Mouse (Mus musculus): Measurements from ENCODE around the gene Timm8b. TPM values are rescaled to one million over a fixed set of nuclear protein-coding genes. Genes with fewer than 3 reads are reported as not detected.
A peak's percentile ranks its signal among the peaks of the same experiment; 100 is the strongest.

Gene Timm8b
- polyA plus RNA-seq, 1 experiment = 98.1 TPM

GRCm38 (mm10) chr9:50590856-50591518 is 12.7 kb upstream of the Timm8b start:
- Histone ChIP-seq H3K4me3 (ENCODE audit: low read depth, low read length) (no peak overlapping the region), H3K36me3 (ENCODE audit: control insufficient read depth, insufficient read depth, low read length) (peaks cover 9% of the 10 kb centered on the region), H3K27me3 (ENCODE audit: control insufficient read depth, insufficient read depth, low read length) (no peaks in the 10 kb centered on the region), H3K4me1 (ENCODE audit: control insufficient read depth, insufficient read depth, insufficient read length, low read length) (peaks cover 29% of the 10 kb centered on the region), H3K27ac (ENCODE audit: insufficient read depth, low read depth, low read length) (no peak overlapping the region)
- TF ChIP-seq POLR2A (IDR thresholded peaks at IDR 0.05; ENCODE audit: low read depth, low read length) (no peak), CTCF (IDR thresholded peaks at IDR 0.05; ENCODE audit: extremely low read depth, insufficient read length, insufficient replicate concordance, low read depth, low read length) (no peak)
- 75% methylated on average over 10 of the region's 10 CpGs for WGBS

GRCm38 (mm10) chr9:50592955-50593354 is 10.8 kb upstream of the Timm8b start:
- Histone ChIP-seq H3K36me3 (ENCODE audit: control insufficient read depth, insufficient read depth, low read length) (peaks cover 25% of the 10 kb centered on the region), H3K4me1 (ENCODE audit: control insufficient read depth, insufficient read depth, insufficient read length, low read length) (peaks cover 18% of the 10 kb centered on the region; the same call in 1 of the 2 replicates), H3K4me3 (ENCODE audit: low read depth, low read length) (no peak overlapping the region), H3K27ac (ENCODE audit: insufficient read depth, low read depth, low read length) (no peak overlapping the region), H3K27me3 (ENCODE audit: control insufficient read depth, insufficient read depth, low read length) (no peaks in the 10 kb centered on the region)
- TF ChIP-seq POLR2A (IDR thresholded peaks at IDR 0.05; ENCODE audit: low read depth, low read length) (no peak), CTCF (IDR thresholded peaks at IDR 0.05; ENCODE audit: extremely low read depth, insufficient read length, insufficient replicate concordance, low read depth, low read length) (no peak)
- WGBS = 88% methylated on average over 9 of the region's 9 CpGs

- TF ChIP-seq CTCF (IDR thresholded peaks at IDR 0.05; ENCODE audit: extremely low read depth, insufficient read length, insufficient replicate concordance, low read depth, low read length) (peak; percentile 55; the same call in 1 of the 2 replicates), POLR2A (IDR thresholded peaks at IDR 0.05; ENCODE audit: low read depth, low read length) (no peak)
- 67% methylated on average over 3 of the region's 3 CpGs for WGBS
These were observed 10.2 kb upstream of the Timm8b start for GRCm38 (mm10) chr9:50593544-50593943.

GRCm38 (mm10) chr9:50594794-50595417 is 8.8 kb upstream of the Timm8b start:
- no peak overlapping the region for H3K4me3 ChIP-seq (ENCODE audit: low read depth, low read length)
- peaks cover 15% of the 10 kb centered on the region for H3K4me1 ChIP-seq (ENCODE audit: control insufficient read depth, insufficient read depth, insufficient read length, low read length)
- H3K27ac ChIP-seq (ENCODE audit: insufficient read depth, low read depth, low read length) = peak overlapping the region; percentile 65
- H3K27me3 ChIP-seq (ENCODE audit: control insufficient read depth, insufficient read depth, low read length) = no peaks in the 10 kb centered on the region
- no peak for TF ChIP-seq CTCF (IDR thresholded peaks at IDR 0.05; ENCODE audit: extremely low read depth, insufficient read length, insufficient replicate concordance, low read depth, low read length)
- TF ChIP-seq POLR2A (IDR thresholded peaks at IDR 0.05; ENCODE audit: low read depth, low read length) = no peak
- H3K36me3 ChIP-seq (ENCODE audit: control insufficient read depth, insufficient read depth, low read length) = peaks cover 41% of the 10 kb centered on the region
- WGBS = 25% methylated on average over 12 of the region's 12 CpGs

More at GRCm38 (mm10) chr9:50593544-50593943, 10.2 kb upstream of the Timm8b start:
- H3K4me3 ChIP-seq (ENCODE audit: low read depth, low read length) = no peak overlapping the region
- peaks cover 15% of the 10 kb centered on the region; the same call in 1 of the 2 replicates for H3K4me1 ChIP-seq (ENCODE audit: control insufficient read depth, insufficient read depth, insufficient read length, low read length)
- H3K27ac ChIP-seq (ENCODE audit: insufficient read depth, low read depth, low read length) = no peak overlapping the region
- no peaks in the 10 kb centered on the region for H3K27me3 ChIP-seq (ENCODE audit: control insufficient read depth, insufficient read depth, low read length)
- H3K36me3 ChIP-seq (ENCODE audit: control insufficient read depth, insufficient read depth, low read length) = peaks cover 31% of the 10 kb centered on the region

GRCm38 (mm10) chr9:50596973-50597372 is 6.7 kb upstream of the Timm8b start:
- Histone ChIP-seq H3K27me3 (ENCODE audit: control insufficient read depth, insufficient read depth, low read length) (no peaks in the 10 kb centered on the region), H3K4me3 (ENCODE audit: low read depth, low read length) (no peak overlapping the region), H3K27ac (ENCODE audit: insufficient read depth, low read depth, low read length) (no peak overlapping the region), H3K36me3 (ENCODE audit: control insufficient read depth, insufficient read depth, low read length) (peaks cover 48% of the 10 kb centered on the region), H3K4me1 (ENCODE audit: control insufficient read depth, insufficient read depth, insufficient read length, low read length) (peaks cover 14% of the 10 kb centered on the region)
- TF ChIP-seq POLR2A (IDR thresholded peaks at IDR 0.05; ENCODE audit: low read depth, low read length) (no peak), CTCF (IDR thresholded peaks at IDR 0.05; ENCODE audit: extremely low read depth, insufficient read length, insufficient replicate concordance, low read depth, low read length) (no peak)
- 84% methylated on average over 8 of the region's 8 CpGs for WGBS

GRCm38 (mm10) chr9:50601536-50601935 is 2.2 kb upstream of the Timm8b start:
- Histone ChIP-seq H3K4me3 (ENCODE audit: low read depth, low read length) (peak overlapping the region; percentile 15; the same call in 1 of the 2 replicates), H3K27ac (ENCODE audit: insufficient read depth, low read depth, low read length) (peak overlapping the region; percentile 57), H3K27me3 (ENCODE audit: control insufficient read depth, insufficient read depth, low read length) (no peaks in the 10 kb centered on the region), H3K4me1 (ENCODE audit: control insufficient read depth, insufficient read depth, insufficient read length, low read length) (peaks cover 9% of the 10 kb centered on the region), H3K36me3 (ENCODE audit: control insufficient read depth, insufficient read depth, low read length) (peaks cover 43% of the 10 kb centered on the region)
- no peak for TF ChIP-seq CTCF (IDR thresholded peaks at IDR 0.05; ENCODE audit: extremely low read depth, insufficient read length, insufficient replicate concordance, low read depth, low read length)
- no peak for TF ChIP-seq POLR2A (IDR thresholded peaks at IDR 0.05; ENCODE audit: low read depth, low read length)
- WGBS = 40% methylated on average over 6 of the region's 6 CpGs

All from small intestine, adult 2 months (tissue).